Mouse (Mus musculus) C2C12 (cell line): ENCODE data around the gene Psmc3ip.

Experiments used
- CEBPB ChIP-seq: IDR thresholded peaks from one replicate; pipeline ENCODE4 v1.6.1; 2011; ENCODE audit warnings: low read depth, mild to moderate bottlenecking, control low read depth, moderate library complexity
- CTCF ChIP-seq: IDR thresholded peaks from one replicate; pipeline ENCODE4 v1.5.1; 2011; ENCODE audit not compliant: control insufficient read depth, insufficient read depth, insufficient read length
- FOSL1 ChIP-seq: IDR thresholded peaks from one replicate; pipeline ENCODE4 v1.8.0; 2011; ENCODE audit warnings: mild to moderate bottlenecking, low read length; ENCODE audit not compliant: poor library complexity, insufficient read depth, severe bottlenecking
- MAX ChIP-seq: IDR thresholded peaks from one replicate; pipeline ENCODE4 v1.6.1; 2011; ENCODE audit warnings: mild to moderate bottlenecking, control low read depth
- MYOD1 ChIP-seq: IDR thresholded peaks from one replicate; pipeline ENCODE4 v1.6.1; 2011; ENCODE audit warnings: low read depth; ENCODE audit not compliant: control insufficient read depth, insufficient read length
- MYOG ChIP-seq: IDR thresholded peaks from one replicate; pipeline ENCODE4 v1.6.1; 2011; ENCODE audit not compliant: control insufficient read depth, insufficient read length; ENCODE audit errors: extremely low read depth
- USF1 ChIP-seq: IDR thresholded peaks from one replicate; pipeline ENCODE4 v1.6.1; 2011; ENCODE audit warnings: low read depth, mild to moderate bottlenecking, control low read depth, moderate library complexity

- TF ChIP-seq FOSL1 (no peak), CTCF (no peak), MYOG (no peak), USF1 (no peak), MYOD1 (no peak), MAX (no peak), CEBPB (no peak)
These were observed 7.8 kb upstream of the Psmc3ip start for GRCm38 (mm10) chr11:101103011-101103410.
